Mouse (Mus musculus) megakaryocyte, adult 5-6 weeks (primary cell): ENCODE measurements around the gene Mup19. TPM values are rescaled to one million over a fixed set of nuclear protein-coding genes. Genes with fewer than 3 reads are reported as not detected.
"Not testable (repeated sequence)": the region's sequence is repeated elsewhere in the genome, so short reads cannot be mapped to it uniquely, and the experiment has no call there.

Experiments
- ATAC-seq: 2 replicates; pipeline ENCODE4 v1.8.0; 2016; ENCODE audit warnings: mild to moderate bottlenecking, inconsistent platforms; ENCODE audit not compliant: poor library complexity, severe bottlenecking
- total RNA-seq, 2 experiments: library from RNA; stranded (forward) in 1 of 2; stranded (reverse) in 1 of 2; fragments of 153-499, 151-499 nt in 1 of 2; fragments of 221-1000, 200-1000 nt in 1 of 2; gene quantifications; 2 replicates each; pipeline versions ENCODE4 v1.2.3 to v1.2.4; 2015 to 2017

The Mup19 gene
- total RNA-seq (2015) (not detected in 2 replicates), total RNA-seq (2017) (not detected in 2 replicates)

DNA sequence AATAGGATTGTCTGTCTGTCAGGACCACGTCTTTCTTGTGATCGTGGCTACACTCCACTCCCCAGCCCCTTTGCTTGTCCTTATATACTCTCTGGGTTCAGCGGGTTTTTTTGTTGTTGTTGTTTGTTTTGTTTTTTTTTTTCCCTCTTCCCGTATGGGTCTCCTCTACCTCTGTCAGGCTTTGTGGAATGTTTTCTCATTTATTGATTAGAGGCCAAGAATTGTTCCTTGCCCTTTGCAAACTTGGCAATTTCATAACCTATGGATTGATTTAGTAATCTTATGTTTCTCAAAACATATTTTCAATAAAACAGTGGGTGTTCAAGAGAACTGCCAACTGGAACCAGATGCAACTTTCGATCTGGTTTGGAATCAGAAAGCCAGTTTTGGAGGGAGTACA is at the start of gene Mup19:
Mup19 (minus strand) TSS at position 101 of the 400 bp plus-strand sequence.
- not testable (repeated sequence) for ATAC-seq

- ATAC-seq = no peak
These were observed 47.1 kb upstream of the Mup19 start for GRCm38 (mm10) chr4:61829211-61829610.

DNA sequence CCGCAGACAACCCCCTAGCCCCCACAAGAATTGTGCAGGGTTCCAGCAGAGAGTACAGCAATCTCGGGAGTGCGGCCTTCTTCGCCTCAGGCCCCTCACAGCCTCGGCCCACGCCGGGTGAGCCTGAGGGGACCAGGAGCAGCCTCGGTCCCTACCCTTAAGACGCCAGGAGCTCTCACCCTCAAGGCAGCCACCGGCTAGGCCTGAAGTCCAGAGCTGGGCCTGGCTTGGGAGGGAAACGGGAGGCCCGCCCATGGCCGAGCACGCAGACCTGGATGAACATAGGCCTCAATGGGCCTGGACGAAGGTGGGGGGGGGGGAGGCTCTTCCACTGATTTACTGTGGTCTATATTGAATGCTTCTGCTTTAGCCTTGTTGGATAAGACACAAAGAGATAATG is 41.1 kb upstream of the Mup19 start:
- no peak for ATAC-seq

DNA sequence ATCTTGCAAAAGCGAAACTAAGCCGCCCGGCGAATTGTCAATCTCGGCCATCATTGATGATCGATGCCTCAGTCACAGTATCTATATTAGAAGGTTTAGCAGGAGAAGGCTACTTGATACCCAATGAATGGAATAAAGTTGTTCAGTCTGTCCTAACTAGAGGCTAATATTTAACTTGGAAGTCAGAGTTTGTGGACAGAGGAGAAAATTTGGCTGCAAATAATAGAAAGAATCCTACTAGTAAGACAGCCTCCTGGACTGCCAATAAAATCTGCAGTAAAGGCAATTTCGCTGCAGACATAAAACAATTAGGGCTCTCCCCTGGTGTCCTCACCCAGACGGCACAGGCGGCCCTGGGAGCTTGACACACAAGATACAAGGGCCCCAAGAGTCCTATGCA is 40.5 kb upstream of the Mup19 start:
- ATAC-seq = not testable (repeated sequence)

GRCm38 (mm10) chr4:61815602-61816001 is 33.5 kb upstream of the Mup19 start:
- no peak for ATAC-seq

DNA sequence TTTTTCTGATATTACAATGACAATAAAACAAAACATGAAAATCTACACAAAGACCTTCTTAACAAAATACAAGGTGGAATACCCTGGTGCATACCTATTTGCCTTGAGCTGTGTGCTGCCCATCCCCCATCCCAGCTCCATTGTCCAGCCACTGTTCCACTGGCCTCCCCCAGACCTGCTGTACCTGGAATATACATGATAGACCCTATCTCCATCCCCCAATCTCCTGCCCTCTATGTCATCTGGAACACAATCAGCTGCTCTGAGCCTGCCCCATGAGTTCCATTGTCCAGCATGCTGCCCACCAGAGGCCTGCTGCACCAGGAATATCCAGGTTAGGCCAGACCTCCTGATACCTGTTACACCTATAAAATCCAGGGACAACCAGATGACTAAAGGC is 31.4 kb upstream of the Mup19 start:
- no peak for ATAC-seq

- ATAC-seq = not testable (repeated sequence)
These were observed 29.1 kb upstream of the Mup19 start for GRCm38 (mm10) chr4:61811193-61811592.

- ATAC-seq = not testable (repeated sequence)
These were observed 26.9 kb upstream of the Mup19 start for GRCm38 (mm10) chr4:61808926-61809325.

DNA sequence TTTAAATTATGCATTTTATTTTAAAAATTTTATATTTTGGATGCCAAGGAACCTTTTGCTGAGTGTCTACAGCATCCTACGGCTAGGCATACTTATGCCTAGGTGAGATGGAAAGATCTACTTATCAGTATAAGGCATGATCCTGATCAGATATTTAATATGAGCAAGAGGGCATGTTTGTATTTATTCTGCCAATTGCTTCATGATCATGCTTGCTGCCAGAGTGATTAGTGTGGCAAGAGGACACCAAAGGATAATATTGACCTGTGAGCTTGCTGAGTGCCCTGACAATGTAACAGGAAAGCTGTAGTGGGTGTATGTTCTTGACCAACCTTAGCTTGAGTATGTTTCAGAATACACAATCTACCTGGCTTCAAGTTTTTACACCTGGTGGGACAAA is 7.6 kb upstream of the Mup19 start:
- ATAC-seq = not testable (repeated sequence)

GRCm38 (mm10) chr4:61784231-61784630 is 2.2 kb upstream of the Mup19 start:
- ATAC-seq = not testable (repeated sequence)

Other genes with a start within 250 kb of the Mup19 start
- gene Mup17, start 186.4 kb downstream of the Mup19 start, total RNA-seq (2015) = not detected in 2 replicates
- not detected in 2 replicates for gene Mup17, start 186.4 kb downstream of the Mup19 start, total RNA-seq (2017)
- not detected in 2 replicates for gene Mup18, start 108.1 kb downstream of the Mup19 start, total RNA-seq (2015)
- not detected in 2 replicates for gene Mup18, start 108.1 kb downstream of the Mup19 start, total RNA-seq (2017)
- not detected in 2 replicates for gene Mup5, start 53.0 kb upstream of the Mup19 start, total RNA-seq (2015)
- not detected in 2 replicates for gene Mup5, start 53.0 kb upstream of the Mup19 start, total RNA-seq (2017)